27 mouse cellular contexts compared by ENCODE assay signal in genomic region chrX:10152390-10152789, GRCm38 (mm10). TPM values are rescaled to one million over a fixed set of nuclear protein-coding genes. Genes with fewer than 3 reads are reported as not detected.
"Had no signal": no experiment of that assay in that cellular context is flagged by ENCODE, and none has a peak within 500 bp of the region (broad histone marks: within the 10 kb centered on the region; RNA-seq: fewer than 3 reads in every experiment).

No protein-coding gene starts in this region.

- H3K36me3 ChIP-seq: heart, embryonic 10.5 days; heart, embryonic 12.5 days; hindbrain, embryonic 10.5 days; hindbrain, embryonic 12.5 days; intestine, embryonic 15.5 days; limb, embryonic 10.5 days; limb, embryonic 12.5 days; liver, embryonic 13.5 days had no signal

- H3K27ac ChIP-seq: gastrocnemius, adult 2 months; heart, embryonic 10.5 days; hindbrain, embryonic 10.5 days; hindbrain, embryonic 12.5 days; hindbrain, embryonic 14.5 days; intestine, embryonic 15.5 days; layer of hippocampus, adult 2 months; left cerebral cortex, adult 2 months; limb, embryonic 10.5 days; limb, embryonic 12.5 days; liver, embryonic 13.5 days had no signal

- H3K4me1 ChIP-seq: heart, embryonic 10.5 days; heart, embryonic 12.5 days; hindbrain, embryonic 10.5 days; hindbrain, embryonic 12.5 days; intestine, embryonic 15.5 days; limb, embryonic 10.5 days; limb, embryonic 12.5 days; liver, embryonic 13.5 days had no signal

- H3K27me3 ChIP-seq: heart, embryonic 12.5 days; hindbrain, embryonic 12.5 days; intestine, embryonic 15.5 days; limb, embryonic 12.5 days; liver, embryonic 13.5 days had no signal

- H3K9me3 ChIP-seq: heart, embryonic 10.5 days; heart, embryonic 12.5 days; hindbrain, embryonic 10.5 days; hindbrain, embryonic 12.5 days; intestine, embryonic 15.5 days; limb, embryonic 10.5 days; limb, embryonic 12.5 days; liver, embryonic 13.5 days had no signal

- H3K4me2 ChIP-seq: heart, embryonic 12.5 days; hindbrain, embryonic 12.5 days; hindbrain, embryonic 14.5 days; intestine, embryonic 15.5 days; limb, embryonic 12.5 days; liver, embryonic 11.5 days; liver, embryonic 13.5 days had no signal

- DNase-seq: gastrocnemius, adult 2 months; gastrocnemius, postnatal 10 days; gastrocnemius, postnatal 25 days; heart, adult 18-20 months; heart, postnatal 10 days; heart, postnatal 4 days; kidney, adult 18-20 months; kidney, adult 8-10 months; kidney, postnatal 25 days; kidney, postnatal 4 days; liver; liver, embryonic 13.5 days had no signal

- H3K4me3 ChIP-seq: gastrocnemius, adult 2 months; heart, embryonic 10.5 days; heart, embryonic 12.5 days; hindbrain, embryonic 10.5 days; hindbrain, embryonic 12.5 days; intestine, embryonic 15.5 days; layer of hippocampus, adult 2 months; left cerebral cortex, adult 2 months; limb, embryonic 10.5 days; limb, embryonic 12.5 days; liver, embryonic 13.5 days had no signal

- H3K9ac ChIP-seq: heart, embryonic 12.5 days; hindbrain, embryonic 12.5 days; hindbrain, embryonic 14.5 days; intestine, embryonic 15.5 days; limb, embryonic 12.5 days; liver, embryonic 13.5 days had no signal

- ATAC-seq: hindbrain, embryonic 16.5 days; inflammation-experienced regulatory T-cells, adult 6 months; intestine, embryonic 15.5 days; intestine, postnatal 0 days had no signal

RNA-seq across cellular contexts. Expression of gene Srpx, which starts 34.9 kb away (rescaled TPM):
- total RNA-seq: granulocyte monocyte progenitor cell, adult 5-6 weeks had no signal
- polyA plus RNA-seq: inflammation-experienced regulatory T-cells, adult 6 months had no signal
